Mouse (Mus musculus) liver, adult 2 months (tissue): ENCODE results near the gene Rrnad1. TPM values are rescaled to one million over a fixed set of nuclear protein-coding genes. Genes with fewer than 3 reads are reported as not detected.

ENCODE experiments used
- DNase-seq: peaks from one replicate; pipeline ENCODE4 v3.0.0-alpha.2; 2011; ENCODE audit warnings: low read depth, low spot score; ENCODE audit errors: extremely low read depth
- H3K27ac ChIP-seq: fragments of 200-500 bp; replicated peaks from 2 replicates; pipeline ENCODE4 v1.5.1; 2012; ENCODE audit warnings: low read depth, mild to moderate bottlenecking, control low read depth, inconsistent platforms, low read length; ENCODE audit not compliant: insufficient read depth
- H3K27me3 ChIP-seq: fragments of 200-500 bp; 2 replicates; pipeline ENCODE4 v1.6.1; 2012; ENCODE audit warnings: mild to moderate bottlenecking, moderate library complexity, low read length, inconsistent platforms; ENCODE audit not compliant: control insufficient read depth, insufficient read depth
- H3K36me3 ChIP-seq: fragments of 200-500 bp; 2 replicates; pipeline ENCODE4 v1.6.1; 2012; ENCODE audit warnings: low read length, inconsistent platforms; ENCODE audit not compliant: control insufficient read depth, insufficient read depth
- H3K4me1 ChIP-seq: fragments of 200-500 bp; 2 replicates; pipeline ENCODE4 v1.6.1; 2011; ENCODE audit warnings: low read length; ENCODE audit not compliant: control insufficient read depth, insufficient read depth
- H3K4me3 ChIP-seq: fragments of 200-500 bp; 2 replicates; pipeline ENCODE4 v1.5.1; 2011; ENCODE audit warnings: low read depth, mild to moderate bottlenecking, control low read depth, low read length, moderate library complexity; ENCODE audit not compliant: insufficient read depth
- H3K79me2 ChIP-seq: fragments of 200-500 bp; 2 replicates; pipeline ENCODE4 v1.6.1; 2012; ENCODE audit warnings: inconsistent platforms, mild to moderate bottlenecking, low read length, moderate library complexity; ENCODE audit not compliant: control insufficient read depth, insufficient read depth
- H3K9ac ChIP-seq: fragments of 200-500 bp; 2 replicates; pipeline ENCODE4 v1.6.1; 2012; ENCODE audit warnings: low read depth, mild to moderate bottlenecking, control low read depth, inconsistent platforms, low read length
- CTCF ChIP-seq: fragments of 200-500 bp; IDR thresholded peaks from 2 replicates; pipeline ENCODE4 v1.5.1; 2011; ENCODE audit warnings: low read depth, low read length, control low read depth
- POLR2A ChIP-seq: fragments of 200-500 bp; IDR thresholded peaks from 2 replicates; pipeline ENCODE4 v1.6.1; 2011; ENCODE audit warnings: low read length, control low read depth; ENCODE audit not compliant: insufficient read depth; ENCODE audit errors: extremely low read depth
- WGBS: fragments of 180-500 bp; shearing (Covaris S2); methylation state at CpG from one replicate; pipeline ENCODE4 v1.1.7; 2018; 5-methylcytosine and 5-hydroxymethylcytosine counted together
- polyA plus RNA-seq: library from polyadenylated mRNA; depleted of rRNA; stranded (reverse); fragments of >200 nt; gene quantifications from 2 replicates; pipeline ENCODE4 v1.2.3, GENCODE M21; 2012
- total RNA-seq: library from RNA; depleted of rRNA; stranded (reverse); fragments of >200 nt; gene quantifications from 2 replicates; pipeline ENCODE4 v1.2.3, GENCODE M21; 2014

The Rrnad1 gene
- total and polyA plus RNA-seq, 2 experiments = 6.2 to 18.4 TPM

DNA sequence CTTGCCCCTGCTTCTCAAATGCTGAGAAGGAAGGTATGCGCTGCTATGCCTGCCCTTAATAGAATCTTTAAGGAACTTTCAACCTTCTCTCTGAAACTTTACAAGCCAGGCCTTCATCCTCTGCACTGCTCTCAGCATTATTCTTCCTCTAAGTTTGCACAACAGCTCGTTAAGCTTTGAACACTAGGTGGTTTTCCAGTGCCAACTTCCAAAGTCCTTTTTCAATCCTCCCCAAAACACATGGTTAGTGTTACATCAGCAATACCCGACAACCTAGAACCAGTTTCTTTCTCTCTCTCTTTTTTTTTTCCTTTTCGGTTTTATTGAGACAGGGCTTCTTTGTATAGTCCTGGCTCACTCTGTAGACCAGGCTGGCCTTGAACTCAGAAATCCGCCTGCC, 3.5 kb upstream of the Rrnad1 start:
- peak overlapping the region; percentile 90 for H3K27ac ChIP-seq
- WGBS = 22% methylated on average over 5 of the region's 5 CpGs
- H3K9ac ChIP-seq = peak overlapping the region; percentile 50
- peaks cover 30% of the 10 kb centered on the region for H3K79me2 ChIP-seq
- H3K36me3 ChIP-seq = peaks cover 22% of the 10 kb centered on the region
- peak; percentile 95 for DNase-seq
- peaks cover 29% of the 10 kb centered on the region for H3K4me1 ChIP-seq
- peak overlapping the region; percentile 30 for H3K4me3 ChIP-seq
- H3K27me3 ChIP-seq = no peaks in the 10 kb centered on the region
- no peak for TF ChIP-seq CTCF
- TF ChIP-seq POLR2A = no peak

DNA sequence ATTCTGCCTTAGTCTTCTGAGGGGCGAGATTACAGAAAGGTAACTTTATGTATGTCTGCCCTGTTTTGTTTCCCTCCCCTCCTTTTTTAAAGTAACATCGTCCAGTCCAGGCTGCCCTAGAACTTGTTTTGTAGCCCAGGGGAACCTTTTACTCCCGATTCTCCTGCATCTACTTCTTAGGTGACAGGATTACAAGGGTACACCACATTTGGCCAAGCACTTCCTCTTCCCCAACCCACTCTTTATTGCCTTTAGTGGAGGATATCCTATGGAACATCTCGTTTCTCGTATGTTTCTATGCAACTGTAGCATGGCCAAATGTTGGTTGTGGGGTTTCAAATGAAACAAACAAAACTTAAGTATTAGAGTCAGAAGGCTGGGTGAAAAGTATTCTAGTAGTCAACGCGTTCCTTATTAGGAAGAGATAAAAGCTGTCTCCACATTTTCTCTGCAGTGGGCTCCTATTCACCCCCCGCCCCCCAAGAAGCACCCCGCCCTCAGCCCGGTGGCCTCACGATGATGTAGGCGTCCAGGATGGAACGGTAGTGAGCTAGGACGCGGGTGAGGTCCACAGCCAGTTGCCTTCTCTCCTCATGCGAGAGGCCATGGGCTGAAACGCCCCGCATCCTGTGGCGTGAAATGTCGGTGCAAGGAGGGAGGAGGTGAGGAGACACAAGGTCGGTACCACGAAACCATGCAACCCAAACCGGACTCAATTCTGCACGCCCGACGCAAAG, 1.0 kb downstream of the Rrnad1 start:
- H3K4me3 ChIP-seq = peak overlapping the region; percentile 76
- H3K9ac ChIP-seq = peak overlapping the region; percentile 82
- peaks cover 28% of the 10 kb centered on the region for H3K79me2 ChIP-seq
- no peak for TF ChIP-seq POLR2A
- no peak for TF ChIP-seq CTCF
- peaks cover 12% of the 10 kb centered on the region for H3K36me3 ChIP-seq
- 2% methylated on average over 26 of the region's 26 CpGs for WGBS
- no peak for DNase-seq
- peaks cover 24% of the 10 kb centered on the region for H3K4me1 ChIP-seq
- H3K27ac ChIP-seq = peak overlapping the region; percentile 40
- H3K27me3 ChIP-seq = no peaks in the 10 kb centered on the region

DNA sequence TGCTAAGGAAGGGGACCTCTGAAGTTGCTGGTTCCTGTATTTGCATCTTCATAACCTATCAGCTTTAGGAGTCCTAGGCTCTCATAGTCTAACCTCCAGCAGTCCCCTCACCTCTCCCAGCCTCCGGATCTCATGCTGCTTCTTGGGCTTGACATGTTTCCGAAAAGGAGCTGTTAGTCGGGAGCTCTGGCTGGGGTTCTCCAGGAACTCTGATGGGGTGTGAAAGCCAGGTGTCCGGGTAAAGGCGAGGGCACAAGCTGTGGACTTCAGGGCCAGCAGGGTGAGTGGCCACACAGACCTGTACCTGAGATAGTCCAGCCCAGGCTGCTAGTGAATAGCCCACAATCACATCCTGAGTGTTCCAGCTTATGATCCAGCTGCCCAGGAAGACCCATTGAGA, 3.1 kb downstream of the Rrnad1 start:
- H3K4me1 ChIP-seq = peaks cover 17% of the 10 kb centered on the region
- H3K36me3 ChIP-seq = peaks cover 29% of the 10 kb centered on the region
- no peaks in the 10 kb centered on the region for H3K27me3 ChIP-seq
- TF ChIP-seq CTCF (no peak), POLR2A (no peak)
- no peak overlapping the region for H3K27ac ChIP-seq
- peaks cover 28% of the 10 kb centered on the region for H3K79me2 ChIP-seq
- H3K4me3 ChIP-seq = no peak overlapping the region
- no peak for DNase-seq
- whole genome bisulfite sequencing = 96% methylated on average over 5 of the region's 5 CpGs
- H3K9ac ChIP-seq = no peak overlapping the region

DNA sequence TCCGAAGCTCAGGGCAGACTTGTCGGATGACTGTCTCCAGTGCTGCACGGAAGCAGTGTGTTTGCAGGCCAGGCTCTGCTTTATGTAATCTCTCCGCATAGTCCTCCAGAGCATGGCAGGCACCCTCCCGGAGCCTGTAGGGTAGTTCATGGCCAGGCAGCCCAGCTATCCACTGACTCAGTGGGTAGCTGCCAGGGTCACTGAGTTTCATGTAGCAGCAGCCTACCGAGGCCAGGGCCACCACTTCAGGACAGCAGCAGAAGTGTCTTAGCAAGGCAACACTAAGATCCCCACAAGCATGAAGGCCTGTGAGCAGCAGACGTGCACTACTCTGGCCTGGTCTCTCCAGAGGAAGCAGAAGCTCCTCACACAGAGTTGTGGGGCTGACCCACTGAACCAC, 5.5 kb downstream of the Rrnad1 start:
- Histone ChIP-seq H3K9ac (no peak overlapping the region), H3K4me3 (no peak overlapping the region), H3K36me3 (peaks cover 32% of the 10 kb centered on the region), H3K27me3 (no peaks in the 10 kb centered on the region), H3K4me1 (peaks cover 7% of the 10 kb centered on the region), H3K27ac (no peak overlapping the region), H3K79me2 (peaks cover 12% of the 10 kb centered on the region; the same call in 1 of the 2 replicates)
- WGBS = 91% methylated on average over 7 of the region's 7 CpGs
- TF ChIP-seq POLR2A = no peak
- TF ChIP-seq CTCF = no peak
- no peak for DNase-seq

DNA sequence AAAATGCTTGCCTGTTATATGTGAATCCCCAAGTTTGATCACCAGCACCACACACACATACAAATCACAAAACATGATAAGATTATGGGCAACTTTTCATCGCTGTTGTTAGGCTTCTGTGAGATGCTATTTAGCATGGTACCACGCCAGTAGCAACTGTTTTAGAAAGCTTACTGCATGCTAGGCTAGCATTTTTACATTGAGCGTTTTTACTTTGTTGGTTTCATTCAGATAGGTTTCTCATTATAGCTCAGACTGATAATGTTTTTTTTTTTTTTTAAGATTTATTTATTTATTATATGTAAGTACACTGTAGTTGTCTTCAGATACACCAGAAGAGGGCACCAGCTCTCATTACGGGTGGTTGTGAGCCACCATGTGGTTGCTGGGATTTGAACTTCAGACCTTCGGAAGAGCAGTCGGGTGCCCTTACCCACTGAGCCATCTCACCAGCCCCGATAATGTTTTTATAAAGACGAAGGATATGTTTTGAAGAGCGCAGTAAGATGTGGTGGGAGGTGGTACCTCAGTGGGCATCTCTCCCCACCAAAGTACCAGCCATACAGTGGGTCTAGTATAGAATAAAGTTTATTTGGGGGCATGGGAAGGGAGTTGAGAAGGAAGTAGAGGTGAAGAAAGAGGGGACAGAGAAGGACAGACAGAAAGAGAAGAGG, 10.1 kb downstream of the Rrnad1 start:
- WGBS = 51% methylated on average over 9 of the region's 9 CpGs
- H3K4me1 ChIP-seq = peaks cover 4% of the 10 kb centered on the region; the same call in 1 of the 2 replicates
- no peaks in the 10 kb centered on the region for H3K27me3 ChIP-seq
- H3K4me3 ChIP-seq = peak overlapping the region; percentile 71; the same call in 1 of the 2 replicates
- TF ChIP-seq POLR2A (no peak), CTCF (no peak)
- H3K9ac ChIP-seq = no peak overlapping the region
- H3K27ac ChIP-seq = no peak overlapping the region
- no peaks in the 10 kb centered on the region for H3K79me2 ChIP-seq
- DNase-seq = no peak
- H3K36me3 ChIP-seq = peaks cover 35% of the 10 kb centered on the region
